Mouse (Mus musculus) mouse embryonic stem cell (cell line): Measurements from ENCODE around the gene Scml4.

Source experiments
- in situ Hi-C, 2 experiments: fragments of 300-500 bp; cut with MboI; formaldehyde crosslinking; loops; 1 replicate in 1 of 2; 3 replicates in 1 of 2; pipeline ENCODE4 v1.14.3; 2019 to 2020; ENCODE audit warnings: low sequenced_read_pairs in 2 of 2, low pct_unique_long_range_greater_than_20kb in 1 of 2, mixed read lengths in 1 of 2; ENCODE audit not compliant: unreplicated experiment in 1 of 2

Scml4 gene

DNA sequence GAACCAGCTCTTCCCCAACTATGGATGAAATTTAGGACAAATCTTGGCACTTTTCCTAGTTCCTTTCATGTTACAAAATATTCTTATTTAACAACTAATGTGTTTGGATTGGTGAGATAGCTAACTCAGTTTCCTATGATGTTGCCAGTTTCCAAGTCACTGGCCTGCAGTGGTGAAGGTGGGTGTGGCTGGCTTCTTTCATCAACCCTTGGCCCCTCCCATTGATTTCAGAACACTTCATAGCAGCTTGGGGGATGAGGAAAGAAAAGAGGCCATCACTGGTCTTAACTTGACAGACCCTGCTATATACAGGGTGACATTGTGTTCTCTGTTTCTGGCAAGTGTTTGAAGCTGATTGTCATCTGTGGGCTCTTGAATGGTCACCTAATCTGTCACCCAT, 76.0 kb downstream of the Scml4 start:
- in situ Hi-C loops = no loop called here

DNA sequence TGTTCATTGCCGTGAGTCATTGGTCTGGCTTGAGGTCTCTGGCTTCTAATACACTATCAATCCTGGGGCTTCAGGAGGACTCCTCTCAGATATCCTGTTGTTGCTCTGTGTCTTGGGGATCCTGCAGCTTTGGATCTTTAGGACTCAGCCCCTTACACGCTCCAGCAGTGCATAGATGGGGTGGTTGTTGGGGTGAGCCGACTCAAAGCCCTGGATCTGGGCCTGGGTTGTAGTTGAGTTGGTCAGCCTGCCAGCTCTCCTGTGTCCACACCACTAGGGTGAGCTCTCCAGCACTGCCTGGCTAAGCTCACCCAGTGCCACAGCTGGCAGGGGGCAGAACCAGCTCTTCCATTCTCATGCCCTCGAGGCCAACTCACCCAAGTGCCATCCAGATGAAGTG, 78.2 kb downstream of the Scml4 start:
- in situ Hi-C loops = no loop called here

DNA sequence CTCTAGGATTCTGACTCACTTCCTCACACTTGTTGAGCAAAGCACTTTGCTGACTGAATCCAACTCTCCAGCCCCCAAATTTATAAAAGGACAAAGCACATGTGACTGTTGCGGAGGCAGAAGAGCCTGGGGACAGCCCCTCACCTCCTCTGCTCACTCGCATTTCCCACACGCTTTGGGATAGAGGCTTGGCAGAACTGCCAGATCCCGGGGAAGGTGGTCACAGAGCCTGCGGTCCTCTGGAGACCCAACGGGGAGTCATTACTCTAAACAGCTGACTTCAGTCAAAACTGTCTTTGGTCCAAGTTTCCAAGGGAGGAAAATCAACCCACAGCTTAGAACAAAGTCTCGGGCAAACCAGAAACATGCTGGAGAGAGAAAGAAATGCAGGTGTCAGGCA, 79.5 kb downstream of the Scml4 start:
- in situ Hi-C loops = no loop called here

DNA sequence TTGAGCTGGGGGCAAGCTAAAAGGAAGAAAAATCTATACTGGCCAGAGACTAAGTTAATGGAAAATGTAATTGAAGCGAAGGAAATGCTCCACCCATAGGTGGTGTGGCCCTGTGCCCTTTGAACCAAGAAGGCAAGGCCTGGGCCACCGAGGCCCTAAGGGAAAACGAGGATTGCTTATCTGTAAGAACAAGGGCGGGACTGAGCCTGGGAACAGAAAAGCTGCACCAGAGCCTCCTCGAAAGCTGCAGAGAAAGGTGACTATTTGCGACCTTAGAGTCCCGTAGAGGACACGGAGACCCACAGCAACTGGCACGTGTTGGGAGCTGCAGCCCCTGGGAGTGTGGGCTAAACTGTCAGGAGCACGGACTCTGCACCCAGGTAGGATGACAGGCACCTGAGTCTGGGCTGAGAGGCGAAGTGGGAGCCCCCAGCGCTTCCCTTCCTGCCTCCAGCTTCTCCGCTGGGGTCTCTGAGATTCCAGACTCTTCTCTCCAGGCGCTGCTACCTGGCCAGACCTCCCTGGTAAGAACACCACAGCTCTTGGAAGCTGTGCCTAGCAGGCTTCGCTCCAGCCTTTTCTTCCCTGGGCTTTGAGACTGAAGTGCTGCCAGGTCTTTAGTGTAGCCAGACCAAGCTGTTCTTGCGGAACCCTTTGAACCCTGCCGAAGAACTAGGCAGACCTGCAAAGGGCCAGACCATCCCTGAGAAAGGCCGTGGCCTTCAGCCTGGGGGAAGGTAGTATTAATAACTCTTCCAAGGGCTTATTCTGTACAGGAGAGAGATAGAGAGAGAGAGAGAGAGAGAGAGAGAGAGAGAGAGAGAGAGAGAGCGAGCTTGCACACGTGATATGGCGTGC, 80.3 kb downstream of the Scml4 start:
- in situ Hi-C loops = no loop called here

DNA sequence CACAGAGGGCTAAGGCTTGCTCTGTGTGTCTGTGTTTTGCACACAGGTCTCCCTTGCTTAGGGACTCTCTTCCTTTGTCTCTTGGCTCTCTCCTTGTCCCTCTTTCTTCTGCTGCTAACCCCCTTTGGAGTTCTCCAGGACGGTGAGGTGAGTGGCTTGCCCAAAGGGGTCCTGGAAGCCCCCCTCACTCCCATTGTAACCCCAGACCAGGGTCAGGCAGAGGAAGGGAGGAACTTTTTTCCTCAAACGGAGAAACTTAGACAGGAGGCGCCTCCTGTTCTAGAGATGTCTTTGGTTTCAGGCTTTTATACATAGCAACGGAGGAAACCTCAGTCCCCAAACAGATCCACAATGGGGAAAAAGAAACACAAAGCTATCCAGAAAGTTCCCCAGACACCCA, 81.1 kb downstream of the Scml4 start:
- in situ Hi-C loops = no loop called here

DNA sequence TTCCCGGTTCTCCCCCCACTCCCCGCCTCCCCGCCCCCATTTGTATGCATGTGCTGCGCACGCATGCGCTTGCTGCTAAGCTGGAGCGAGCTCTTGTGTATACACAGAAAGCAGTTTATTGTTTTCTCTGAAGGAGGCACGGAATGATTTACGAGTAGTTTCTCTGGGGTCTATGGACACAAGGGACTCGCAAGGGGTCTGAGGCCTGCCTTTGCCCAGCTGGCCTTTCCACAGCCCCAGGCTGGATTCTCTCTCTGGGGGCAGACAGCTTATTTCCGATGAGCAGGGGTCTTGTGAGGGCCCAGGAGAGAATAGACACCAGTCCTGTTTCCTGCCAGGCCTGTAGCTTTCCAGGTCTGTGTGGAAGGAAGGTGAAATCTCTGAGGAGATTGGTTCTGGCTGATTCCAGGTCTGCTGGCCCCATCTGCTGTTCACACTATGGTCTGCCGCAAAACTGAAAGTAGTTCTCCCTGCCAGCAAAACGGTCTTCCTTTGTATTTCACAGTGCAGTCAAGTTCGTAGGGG, 81.6 kb downstream of the Scml4 start:
- in situ Hi-C loops = no loop called here

DNA sequence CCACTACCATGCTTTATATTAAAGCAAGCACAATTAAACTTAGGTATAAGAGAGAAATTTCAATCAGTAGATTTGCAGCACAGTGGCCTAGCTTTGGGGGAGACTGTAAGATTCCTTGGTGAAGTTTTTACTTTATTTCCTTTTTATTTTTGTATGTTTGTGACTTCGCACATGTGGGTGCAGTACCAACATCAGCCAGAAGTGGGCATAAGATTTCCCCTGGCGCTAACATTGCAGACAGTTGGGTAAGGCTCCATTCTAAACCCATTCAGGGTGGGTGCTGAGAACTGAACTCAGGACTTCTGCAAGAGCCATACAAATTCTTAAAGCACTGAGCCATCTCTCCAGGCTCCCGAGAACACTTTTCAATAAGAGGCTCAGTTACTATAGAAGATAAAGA, 82.1 kb downstream of the Scml4 start:
- in situ Hi-C loops = no loop called here

DNA sequence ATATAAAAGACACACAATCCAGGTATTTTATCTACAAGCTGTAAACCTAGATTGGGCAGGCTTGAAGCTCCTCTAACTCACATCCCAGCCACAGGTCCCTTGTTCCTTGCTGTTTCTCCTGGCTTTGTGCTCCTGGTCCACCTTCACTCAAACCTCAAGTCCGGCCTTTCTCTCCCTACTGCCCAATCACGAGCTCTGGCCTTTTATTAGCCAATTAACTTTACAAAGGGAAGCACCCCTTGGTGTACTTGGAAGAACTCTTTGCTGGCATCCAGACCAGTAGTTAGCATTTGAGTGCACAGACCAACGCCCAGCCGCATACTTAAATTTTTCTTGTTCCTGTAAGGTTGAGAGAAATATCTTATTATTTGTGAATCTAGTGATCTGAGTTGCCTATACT, 85.1 kb downstream of the Scml4 start:
- in situ Hi-C loops = no loop called here

DNA sequence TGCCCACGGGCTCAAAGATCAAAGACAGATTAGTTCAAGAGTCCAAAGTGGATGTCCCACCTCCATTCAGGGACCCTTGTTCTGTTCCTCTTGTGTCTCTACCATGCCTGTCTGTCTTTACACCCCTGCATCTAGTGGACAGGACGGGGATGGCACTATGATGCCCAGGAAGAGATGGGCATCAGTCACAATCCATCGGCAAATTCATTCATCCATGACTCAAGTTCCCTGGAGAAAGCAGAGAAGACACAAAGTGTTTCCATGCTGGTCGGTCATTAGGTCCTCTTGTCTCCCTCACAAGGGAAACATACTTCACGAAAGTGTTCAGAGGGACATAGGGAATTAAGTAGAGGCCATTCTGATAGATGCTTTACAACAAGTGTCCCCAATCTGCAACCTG, 87.2 kb downstream of the Scml4 start:
- in situ Hi-C loops = no loop called here

DNA sequence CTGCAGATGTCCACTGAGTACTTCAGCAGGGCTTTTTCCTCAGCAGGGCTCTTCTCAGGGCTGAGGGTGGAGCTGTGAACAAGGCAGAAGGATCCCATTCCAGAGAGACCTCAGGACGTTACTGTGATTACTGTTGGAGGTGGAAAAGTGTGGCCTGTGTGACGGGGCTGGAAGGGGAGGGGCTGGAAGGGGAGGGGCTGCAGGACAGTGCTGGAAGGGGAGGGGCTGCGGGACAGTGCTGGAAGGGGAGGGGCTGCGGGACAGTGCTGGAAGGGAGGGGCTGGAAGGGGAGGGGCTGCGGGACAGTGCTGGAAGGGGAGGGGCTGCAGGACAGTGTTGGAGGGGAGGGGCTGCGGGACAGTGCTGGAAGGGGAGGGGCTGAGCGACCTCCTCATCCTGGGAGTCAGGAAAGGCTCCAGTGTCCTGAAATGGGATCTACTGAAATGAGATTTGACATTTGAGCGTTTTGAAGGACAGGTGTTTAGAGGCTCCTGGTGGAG, 90.1 kb downstream of the Scml4 start:
- in situ Hi-C loops = no loop called here

DNA sequence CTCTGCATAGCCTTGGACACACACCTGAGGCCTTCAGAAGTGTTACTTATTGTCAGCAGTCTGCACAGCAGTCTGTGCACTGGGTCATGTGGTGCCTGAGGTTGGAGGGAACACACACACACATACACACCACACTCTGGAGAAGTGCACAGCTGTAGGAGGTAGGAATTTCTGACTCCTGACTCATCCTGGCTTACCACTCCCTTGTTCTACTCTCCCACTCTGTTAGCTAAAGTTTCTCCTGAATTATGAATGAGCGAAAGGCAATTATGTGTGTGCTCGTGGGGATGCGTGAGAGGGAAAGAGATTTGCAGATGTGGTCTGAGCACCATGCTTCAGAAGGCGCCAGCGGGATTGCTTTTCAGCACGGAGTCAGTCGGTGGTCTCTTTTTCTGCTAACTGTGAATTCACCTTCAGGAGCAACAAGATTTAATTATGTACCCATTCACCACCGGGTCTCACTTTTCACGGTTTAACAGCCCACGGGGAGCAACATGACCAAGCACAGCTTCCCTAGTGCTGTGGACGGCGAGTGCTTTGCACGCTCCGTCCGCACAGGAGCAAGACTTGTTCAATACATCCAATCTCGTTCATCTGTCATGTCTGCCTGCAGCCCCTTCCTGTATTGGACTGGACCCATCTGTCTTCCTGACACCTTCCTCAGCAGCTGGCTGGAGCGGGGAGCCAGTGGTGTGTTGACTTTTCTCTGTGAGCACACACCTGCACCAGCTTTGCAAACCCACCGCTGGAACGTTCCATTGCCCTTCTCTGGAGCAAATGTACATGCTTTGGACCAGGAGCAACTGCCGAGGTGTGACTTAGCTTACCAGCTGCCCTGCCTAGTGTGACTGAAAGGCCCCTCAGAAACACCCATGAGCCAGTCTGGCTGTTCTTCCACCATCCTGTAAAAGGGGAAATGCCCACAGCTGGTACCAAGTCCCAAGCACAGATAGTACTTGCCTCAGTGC, 91.2 kb downstream of the Scml4 start:
- in situ Hi-C loops = no loop called here

DNA sequence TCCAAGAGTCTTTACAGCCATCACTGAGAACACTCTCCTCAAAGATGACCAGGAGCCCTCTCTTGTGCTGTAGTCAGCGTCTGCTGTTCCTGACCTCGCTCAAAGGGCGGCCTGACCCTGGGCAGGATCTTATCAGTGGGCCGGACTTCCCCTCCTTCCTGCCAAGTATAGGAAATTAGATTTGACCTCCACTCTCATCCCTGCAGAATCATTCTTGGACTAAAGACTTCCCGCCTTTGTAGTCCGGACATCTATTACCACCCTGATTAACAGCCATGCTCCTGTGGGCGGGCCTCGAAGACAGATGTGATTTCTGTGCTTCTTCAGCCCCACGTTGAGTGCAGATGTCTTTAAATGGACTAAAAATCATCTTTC, 91.9 kb downstream of the Scml4 start:
- in situ Hi-C loops = no loop called here

DNA sequence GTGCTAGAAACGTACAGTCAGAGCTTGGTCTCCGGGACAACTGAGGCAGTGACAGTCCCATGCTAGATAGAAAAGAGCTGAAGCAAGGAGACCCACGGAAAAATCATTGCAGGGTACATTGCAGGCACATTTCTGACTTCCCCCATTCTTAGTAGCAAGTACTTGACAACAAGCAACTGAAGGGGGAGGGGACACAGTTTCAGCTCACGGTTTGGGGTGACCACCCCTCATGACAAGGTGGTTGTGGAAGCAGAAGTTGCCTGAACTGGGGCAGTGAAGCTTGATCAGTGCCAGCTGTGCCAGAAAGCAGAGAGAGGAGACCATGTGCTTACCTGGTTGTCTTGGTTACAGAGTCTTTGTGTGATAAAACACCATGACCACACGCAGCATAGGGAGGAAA, 93.4 kb downstream of the Scml4 start:
- in situ Hi-C loops = no loop called here

DNA sequence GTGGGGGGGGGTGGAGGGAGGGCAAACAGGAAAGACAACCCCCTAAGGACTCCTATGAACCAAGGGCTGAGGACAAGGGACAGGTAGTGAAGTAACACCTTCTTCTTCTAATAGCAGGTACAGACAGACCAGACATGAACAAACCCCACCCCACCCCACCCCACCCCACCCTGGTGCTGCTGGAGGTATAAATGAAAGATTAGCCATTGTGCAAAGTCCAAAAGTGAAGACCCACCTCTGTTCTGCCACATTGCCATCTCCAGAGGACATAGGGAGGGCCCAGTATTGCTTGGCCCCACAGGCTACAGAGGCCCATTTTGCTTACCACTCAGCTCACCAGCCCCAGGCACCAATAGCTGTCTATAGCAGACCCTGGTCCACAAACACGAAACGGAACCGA, 95.0 kb downstream of the Scml4 start:
- in situ Hi-C loops = no loop called here

DNA sequence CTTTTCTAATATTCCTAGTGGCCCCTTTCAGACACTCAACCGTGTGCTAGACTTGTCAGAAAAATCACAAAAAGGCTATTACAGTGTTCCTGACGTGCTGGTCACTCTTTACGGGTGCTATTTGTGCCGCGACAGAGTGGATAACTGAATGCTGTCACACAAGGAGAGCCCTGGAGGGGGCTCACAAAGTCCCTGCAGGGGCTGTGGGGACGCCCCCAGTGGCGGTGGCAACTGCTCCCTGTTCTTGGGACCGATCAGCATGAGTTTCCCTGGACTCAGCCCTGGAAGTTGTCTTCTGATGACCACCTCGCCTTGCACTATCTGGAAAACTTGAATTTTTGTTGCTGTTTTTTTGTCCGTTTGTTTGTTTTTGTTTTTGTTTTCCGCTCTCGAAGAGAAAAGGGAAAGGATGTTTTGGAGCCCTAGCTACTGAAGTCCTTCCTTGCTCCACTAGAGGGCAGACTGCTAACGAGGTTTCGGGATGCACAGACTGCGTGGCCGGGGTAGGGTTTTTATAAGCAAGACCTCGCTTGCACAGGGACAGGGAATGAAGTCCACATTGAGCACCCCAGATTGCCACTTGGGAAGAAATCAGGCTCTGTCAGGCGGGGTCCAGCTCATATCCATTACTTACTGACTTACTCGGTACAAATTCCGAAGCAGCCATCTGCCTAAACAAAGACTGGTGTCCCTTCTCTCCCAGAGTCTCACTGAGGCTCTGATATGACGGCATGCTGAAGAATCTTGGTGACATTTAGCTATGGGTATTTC, 97.9 kb downstream of the Scml4 start:
- in situ Hi-C loops = no loop called here

DNA sequence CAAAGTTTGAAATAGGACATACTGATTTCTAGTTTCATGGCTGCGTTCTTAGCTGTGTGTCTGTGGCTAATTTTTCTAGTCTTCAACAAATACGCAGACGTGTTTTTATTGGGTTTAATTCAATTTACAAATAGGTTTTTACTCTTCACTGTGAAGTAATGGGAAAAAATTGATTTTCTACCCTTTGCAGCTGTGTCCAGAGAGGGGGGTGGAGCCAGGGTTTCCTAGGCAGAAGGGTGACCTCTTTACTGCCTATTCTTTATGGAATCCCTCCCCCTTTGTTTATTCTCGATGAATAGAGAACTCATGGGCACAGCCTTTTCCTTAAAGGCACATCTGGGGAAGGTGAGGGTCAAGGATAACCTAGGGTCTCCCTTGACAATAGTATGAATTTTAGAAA, 98.5 kb downstream of the Scml4 start:
- in situ Hi-C loops = no loop called here

DNA sequence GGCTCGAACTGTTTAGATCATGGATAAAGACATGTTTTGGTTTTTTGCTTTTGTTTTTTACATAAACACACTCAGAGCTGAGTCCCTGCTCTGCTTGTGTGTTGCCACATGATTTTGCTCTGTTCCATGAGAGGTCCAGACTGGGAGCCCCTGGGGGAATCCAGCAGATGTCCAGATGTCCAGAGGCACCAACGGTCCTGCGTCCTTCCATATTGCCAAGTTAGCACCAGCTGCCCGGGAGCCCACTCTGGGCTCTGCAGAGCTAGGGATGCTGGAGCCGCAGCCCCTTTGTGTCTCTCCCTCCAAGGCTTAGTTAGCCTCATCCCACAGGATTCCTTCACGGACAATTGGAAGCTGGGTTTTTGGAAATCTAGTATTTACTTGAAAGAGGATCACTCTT, 101.6 kb downstream of the Scml4 start:
- in situ Hi-C loops = no loop called here

DNA sequence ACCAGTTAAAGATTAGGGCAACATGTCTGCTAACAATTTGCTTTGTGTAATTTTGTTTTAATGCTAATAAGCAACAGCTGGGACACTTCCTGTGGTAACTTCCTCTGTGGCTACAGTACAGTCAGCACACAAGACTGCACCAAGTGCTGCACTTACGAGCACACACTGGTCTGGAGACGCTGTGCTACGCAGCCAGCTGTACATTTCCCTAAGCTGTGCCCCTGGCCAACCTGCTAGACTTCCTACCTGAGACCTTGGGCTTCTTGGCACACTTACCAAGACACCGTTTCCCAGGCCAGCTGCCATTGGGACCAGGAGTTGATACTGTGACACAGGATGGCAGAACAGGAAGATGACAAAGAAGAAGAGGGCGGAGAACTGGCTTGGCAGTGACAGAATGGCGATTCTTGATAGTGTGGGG, 102.0 kb downstream of the Scml4 start:
- in situ Hi-C loops = no loop called here

DNA sequence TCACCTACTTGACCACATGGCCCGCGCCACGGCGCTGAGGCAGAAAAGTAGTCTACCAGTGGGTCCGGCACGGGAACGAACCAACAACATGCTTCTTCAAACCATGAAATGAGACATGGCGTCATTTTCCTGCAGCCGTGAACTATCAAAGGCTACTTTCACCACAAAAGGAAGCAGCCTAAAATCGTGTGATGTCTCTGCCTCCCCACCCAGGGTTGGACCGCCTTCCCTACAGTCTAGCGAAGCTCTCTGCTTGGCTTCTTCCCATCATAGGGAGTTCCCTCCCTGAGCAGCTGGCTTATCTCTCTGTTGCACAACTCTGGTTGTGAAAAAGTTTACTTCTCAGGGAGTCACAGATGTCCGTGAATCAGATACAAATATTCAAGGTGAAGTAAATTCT, 102.5 kb downstream of the Scml4 start:
- in situ Hi-C loops = no loop called here
